Mouse (Mus musculus): ENCODE measurements at regions not wholly inside any gene's neighbourhood (a gene's known extent, or its start where the extent isn't known, plus 50 kb on each side); places are given as distances from the start of the nearest gene placed in this dataset.

DNA sequence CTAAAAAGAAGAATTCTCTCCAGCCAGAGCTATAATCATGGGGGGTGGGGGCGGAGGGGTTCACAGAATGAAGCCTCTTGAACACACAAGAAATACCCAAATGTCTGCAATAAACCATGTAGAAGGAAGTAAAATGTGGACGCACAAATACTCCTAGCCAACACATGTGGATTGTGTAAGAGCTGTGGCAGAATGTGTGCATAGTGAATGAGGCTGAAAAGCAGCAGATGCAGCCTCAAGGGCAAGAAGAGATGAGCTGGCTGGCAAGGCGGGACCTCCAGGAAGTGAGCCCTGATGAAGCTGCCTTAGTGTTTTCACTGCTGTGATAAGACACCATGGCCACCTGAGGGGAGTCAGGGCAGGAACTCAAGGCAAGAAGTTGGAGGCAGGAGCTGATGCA, 53.3 kb upstream of the Arhgap28 start:
- DNase-seq (ENCODE audit: low spot score in 2 of 2): no peak

DNA sequence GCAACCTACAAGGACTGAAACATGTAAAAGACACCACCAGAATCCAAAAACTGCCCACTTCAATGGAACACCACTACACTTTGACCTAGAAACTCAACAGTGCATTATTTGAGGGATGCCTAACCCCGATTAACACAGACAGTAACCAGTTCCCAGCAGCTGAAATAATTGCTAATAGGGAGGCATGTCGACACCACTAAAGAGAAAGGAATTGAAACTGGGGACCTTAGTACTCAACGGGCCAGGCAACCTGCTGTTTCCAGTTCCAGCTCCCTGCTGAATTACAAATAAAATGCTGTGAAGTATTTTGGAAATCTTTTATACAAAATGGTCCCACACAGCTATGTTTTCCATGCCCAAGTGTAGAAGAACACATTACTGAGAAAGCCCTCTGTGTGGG, 56.5 kb upstream of the Arhgap28 start:
- no peak for DNase-seq (ENCODE audit: low spot score in 2 of 2)

DNA sequence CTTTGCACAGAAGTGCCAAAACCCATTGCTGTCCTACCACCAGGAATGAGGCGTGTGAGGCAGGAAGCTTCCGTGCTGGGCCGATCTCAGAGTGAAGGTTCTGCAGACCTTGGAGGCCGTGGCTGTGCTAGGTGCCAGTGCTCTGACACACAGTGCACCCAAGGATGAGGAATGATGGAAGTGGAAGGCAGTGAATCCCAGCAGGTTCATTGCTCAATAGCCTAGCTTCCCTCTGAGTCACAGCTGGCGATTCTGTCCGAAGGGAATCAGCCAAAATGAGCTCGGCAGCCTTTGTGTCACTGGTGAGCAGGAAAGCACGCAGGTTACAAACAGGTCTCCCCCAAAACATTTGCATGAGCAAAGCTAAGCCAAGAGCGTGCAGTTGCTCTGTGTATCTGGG, 61.8 kb upstream of the Arhgap28 start:
- DNase-seq (ENCODE audit: low spot score in 2 of 2): peak; percentile 6 to 9

DNA sequence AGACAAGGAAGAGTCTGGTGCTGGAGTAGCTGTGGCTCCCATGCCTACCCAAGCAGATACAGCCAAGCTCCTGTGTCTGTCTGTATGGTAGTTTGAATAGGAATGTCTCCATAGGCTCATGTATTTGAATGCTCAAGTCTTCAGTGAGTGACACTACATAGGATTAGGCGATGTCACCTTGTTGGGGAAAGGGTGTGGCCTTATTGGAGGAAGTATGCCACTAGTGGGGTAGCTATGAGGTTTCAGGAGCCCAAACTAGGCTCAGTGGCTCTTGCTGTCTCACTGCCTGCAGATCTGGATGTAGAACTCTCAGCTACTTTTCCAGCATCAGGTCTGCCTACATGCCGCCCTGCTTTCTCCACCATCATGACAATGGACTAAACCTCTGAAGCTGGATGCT, 62.3 kb upstream of the Arhgap28 start:
- DNase-seq (ENCODE audit: low spot score in 2 of 2): no peak

DNA sequence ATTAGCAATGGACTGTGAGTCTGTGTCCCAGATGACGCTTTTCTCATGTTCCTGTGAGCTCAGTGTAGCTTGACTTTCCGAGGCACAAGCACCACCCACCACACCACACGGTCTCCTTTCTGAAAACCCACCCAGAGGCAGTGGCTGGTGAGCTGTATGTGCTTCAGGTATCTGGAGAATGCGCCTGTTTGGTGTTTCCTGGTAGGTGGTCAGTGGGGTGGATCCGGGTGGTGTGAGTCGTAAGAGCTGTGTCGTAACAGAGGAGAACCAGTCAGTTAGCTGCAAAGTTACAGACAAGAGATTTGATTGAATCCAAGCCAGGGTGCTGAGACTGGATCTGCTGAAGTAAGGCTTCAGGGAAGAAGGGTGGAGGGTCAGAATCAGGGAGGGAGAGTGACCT, 65.1 kb upstream of the Arhgap28 start:
- DNase-seq (ENCODE audit: low spot score in 2 of 2): no peak

DNA sequence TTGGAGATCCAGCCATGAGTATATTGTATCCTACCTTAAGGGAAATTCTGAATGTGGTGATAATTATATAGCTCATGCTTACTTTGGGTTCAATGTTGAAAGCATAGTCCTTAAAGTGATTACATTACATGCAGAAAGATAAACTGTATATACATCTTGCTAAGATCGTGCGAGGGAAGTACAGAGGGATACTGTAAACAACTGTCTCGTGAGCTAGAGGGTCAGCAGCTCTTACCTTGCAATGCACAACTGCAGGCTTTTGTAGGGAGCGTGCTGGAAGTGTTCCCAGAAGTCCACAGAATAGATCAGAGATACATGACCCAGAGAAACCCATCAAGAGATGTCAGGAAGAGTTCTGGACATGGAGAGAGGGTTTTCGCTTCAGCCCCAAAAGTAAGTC, 65.6 kb upstream of the Arhgap28 start:
- no peak for DNase-seq (ENCODE audit: low spot score in 2 of 2)

DNA sequence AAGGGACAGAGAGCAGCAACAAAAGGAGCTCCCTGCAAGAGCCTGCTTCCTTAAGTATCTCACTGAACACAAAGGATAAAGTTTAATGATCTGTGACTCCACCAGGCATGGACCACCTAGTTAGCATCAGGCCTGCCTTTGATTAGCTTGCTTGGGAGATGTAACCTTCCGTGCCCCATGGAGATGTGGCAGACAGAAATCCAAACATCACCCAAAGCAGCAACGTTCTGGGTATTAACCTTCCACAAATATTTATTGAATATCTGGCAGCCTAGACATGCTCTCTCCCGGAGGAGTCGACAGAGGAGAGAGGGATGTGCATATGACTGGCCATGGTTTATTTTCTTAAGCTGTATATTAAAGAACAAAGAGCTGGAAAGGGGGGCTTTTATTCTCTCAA, 67.6 kb upstream of the Arhgap28 start:
- no peak for DNase-seq (ENCODE audit: low spot score in 2 of 2)

DNA sequence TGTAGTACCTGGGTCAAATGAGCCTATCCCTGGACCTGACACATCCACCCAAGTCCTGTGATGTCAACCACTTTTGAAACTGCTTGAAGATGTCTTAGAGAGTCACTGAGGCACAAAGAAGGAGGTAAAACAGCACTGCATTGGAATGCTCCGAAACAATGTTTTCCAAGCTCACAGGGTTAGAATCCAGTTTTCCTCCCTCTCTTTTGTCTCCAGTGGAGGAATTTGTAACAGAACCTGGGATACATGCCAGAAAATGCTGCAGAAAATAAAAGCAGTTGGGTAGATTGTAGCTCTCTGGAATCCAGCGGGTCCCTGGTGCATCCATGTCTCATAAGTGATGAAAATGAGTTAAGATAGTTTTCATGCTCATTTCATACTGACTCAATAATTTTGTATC, 71.8 kb upstream of the Arhgap28 start:
- DNase-seq (ENCODE audit: low spot score in 2 of 2): no peak

DNA sequence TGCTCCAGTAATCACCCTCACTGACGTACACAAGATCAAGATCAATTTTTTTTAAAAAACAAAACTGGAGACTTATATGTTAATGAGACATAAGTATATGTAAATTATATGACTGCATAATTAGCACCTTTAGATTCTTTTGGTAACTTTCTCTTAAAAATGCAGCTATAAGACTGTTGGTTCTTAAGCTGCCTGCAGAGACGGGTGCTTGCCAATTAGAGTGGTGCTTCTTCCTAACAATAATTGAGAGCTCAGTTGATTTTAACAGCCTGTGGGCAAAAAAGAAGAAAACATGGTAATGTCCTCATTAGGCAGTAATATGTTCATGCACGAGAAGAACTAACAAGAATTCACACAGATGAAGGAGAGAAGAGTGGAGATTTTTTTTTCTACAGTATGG, 74.8 kb upstream of the Arhgap28 start:
- DNase-seq (ENCODE audit: low spot score in 2 of 2): no peak

DNA sequence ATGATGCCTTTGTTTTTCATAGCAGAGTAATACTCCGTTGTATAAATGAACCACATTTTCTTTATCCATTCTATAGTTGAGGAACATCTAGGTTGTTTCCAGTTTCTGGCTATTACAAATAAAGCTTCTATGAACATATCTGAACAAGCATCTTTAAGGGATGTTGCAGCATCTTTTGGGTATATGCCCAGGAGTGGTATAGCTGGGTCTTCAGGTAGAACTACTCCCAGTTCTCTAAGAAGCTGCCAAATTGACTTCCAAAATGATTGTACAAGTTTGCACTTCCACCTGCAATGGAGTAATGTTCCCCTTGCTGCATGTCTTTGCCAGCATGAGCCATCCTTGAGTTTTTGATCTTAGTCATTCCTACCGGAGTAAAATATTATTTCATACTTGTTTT, 80.5 kb upstream of the Arhgap28 start:
- DNase-seq (ENCODE audit: low spot score in 2 of 2): no peak

DNA sequence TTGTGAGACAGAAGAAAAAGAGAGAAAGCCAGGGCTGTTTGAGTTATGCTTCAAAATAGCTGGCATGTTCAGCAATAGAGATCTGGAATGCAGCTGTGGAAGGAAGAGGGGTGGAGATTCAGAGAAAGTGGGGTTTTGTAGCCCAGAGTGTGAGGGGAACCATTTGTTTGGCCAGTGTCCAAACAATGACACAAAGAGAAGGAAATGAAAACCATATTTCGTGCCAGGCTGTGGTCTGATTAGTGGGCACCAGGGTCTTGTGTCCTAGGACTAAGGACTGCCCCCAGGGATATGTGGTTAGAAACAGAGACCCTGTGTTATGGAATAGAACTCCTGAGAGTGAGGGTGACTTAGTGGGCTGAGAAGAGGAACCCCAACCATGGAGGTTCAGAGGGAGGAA, 83.2 kb upstream of the Arhgap28 start:
- no peak for DNase-seq (ENCODE audit: low spot score in 2 of 2)

DNA sequence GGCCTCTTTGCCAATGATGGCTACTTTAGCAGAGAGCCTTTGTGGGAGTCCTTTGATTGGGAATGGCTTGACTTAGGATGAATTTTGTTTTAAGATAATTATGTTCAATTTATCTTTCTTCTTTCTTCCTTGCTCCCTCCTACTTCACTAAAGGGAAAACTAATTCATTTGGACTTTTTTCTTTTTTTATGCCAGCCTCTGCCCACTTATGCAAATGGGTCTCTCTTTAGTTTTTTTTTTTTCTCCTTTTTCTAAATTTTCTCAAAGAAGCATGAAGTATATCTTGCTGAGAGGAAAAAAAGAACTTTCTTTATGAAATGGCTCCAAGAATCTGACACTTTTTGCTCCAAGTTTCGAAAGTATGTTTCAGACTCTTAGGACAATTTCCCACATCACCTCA, 85.3 kb upstream of the Arhgap28 start:
- DNase-seq (ENCODE audit: low spot score in 2 of 2): no peak

DNA sequence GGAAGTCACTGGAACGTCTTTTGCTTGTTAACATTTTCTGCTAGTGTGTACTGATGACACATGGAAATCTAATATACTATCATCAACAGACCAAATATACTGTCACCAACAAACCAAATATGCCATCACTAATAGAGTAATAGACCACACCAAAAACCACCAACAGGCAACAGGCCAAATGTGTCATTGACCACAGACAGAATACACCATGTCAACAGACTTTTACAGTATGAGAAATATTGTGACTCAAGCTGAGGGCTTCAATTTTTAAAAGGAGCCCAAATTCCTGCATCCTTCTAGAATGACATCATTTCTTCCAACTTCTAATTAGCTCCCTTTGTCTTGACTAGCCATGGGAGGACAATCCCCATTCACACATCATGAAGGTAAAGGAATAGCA, 85.9 kb upstream of the Arhgap28 start:
- no peak for DNase-seq (ENCODE audit: low spot score in 2 of 2)

DNA sequence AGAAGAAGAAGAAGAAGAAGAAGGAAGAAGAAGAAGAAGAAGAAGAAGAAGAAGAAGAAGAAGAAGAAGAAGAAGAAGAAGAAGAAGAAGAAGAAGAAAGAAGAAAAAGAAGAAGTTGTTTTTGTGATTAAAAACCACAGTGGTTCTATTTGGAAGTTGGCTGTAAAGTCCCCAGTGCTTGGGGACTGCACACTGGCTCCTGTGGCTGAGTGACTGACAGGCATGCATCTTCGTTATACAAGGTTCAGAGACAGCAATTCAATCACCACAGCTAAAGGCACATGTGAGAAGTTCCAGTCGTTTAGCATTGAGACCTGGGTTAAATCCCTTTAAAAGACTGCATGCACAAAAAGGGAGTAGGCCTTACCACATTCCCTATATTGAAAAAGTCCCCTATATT, 93.1 kb upstream of the Arhgap28 start:
- DNase-seq (ENCODE audit: low spot score in 2 of 2): no peak

DNA sequence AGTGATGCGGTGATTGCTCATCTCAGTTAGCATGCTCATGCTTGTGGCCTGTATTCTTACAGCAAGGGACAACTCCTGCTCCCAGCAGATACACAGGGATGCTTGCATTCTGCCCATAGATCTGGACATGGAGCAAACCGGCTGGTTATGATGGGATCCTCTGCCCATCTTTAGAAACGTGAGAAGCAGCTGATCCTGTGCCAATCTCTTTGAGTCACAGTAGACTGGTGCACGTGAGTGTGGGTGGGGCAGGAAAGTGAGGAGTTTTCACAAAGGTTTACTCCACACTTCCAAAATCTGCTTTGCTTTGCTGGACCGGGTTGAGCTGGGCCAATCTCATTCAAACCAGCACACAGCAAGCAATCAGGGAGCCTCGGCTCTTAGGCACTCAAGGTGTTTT, 93.5 kb upstream of the Arhgap28 start:
- no peak for DNase-seq (ENCODE audit: low spot score in 2 of 2)

DNA sequence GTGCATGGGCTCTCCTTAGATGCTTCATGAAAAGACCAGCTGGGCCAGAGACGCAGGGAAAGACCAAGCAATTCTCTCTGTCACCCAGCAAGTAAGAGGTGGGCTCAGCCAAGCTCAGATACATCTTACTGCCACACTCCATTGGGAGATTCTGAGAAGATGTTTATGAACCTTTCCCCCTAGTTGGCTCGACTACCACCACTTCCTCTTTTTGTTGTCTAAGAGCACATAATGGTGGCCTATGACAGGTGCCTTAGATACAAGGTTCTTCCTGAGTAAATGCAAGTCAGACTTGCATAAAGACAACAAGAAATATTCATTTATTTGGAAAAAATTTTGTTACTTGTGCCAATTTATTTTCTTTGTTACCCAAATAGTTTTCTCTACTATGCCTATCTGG, 96.2 kb upstream of the Arhgap28 start:
- DNase-seq (ENCODE audit: low spot score in 2 of 2): no peak

DNA sequence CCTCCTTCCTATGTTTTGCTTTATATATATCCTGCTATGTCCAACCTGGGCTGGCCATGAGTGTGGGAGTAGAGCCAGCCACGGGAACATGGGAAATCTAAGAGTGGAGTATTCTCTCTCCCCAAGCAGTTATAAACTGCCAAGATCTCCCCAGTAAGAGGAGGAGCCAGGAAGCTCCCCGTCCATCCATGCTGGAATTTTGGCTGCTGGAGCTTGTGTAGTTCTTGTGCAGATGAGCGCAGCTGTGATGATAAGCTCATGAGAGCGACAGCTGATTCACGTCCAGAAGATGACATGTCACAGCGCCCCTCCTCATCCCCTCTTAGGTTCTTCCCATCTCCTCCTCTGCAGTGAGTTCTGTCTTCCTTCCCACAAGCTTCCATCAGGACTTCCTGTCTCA, 99.4 kb upstream of the Arhgap28 start:
- DNase-seq (ENCODE audit: low spot score in 2 of 2): peak in 1 of 2 experiments; percentile 2

DNA sequence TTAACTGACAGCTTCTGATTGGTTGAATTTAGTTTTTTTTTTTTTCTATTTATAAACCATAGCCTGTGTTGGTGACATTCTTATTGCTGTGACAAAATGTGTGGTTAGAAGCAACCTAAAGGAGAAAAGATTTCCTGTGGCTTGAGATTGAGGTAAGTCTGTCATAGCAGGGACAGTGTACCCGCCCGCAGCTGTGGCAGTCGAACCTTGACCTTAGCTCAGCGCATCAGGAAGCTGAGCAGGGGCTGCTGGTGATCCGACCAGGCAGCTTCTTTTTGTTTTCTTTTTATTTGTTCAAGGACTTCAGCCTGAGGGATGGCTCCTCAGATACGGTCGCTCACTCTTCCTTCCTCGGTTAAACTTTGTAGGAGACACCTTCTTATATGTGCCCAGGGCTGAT, 102.4 kb upstream of the Arhgap28 start:
- no peak for DNase-seq (ENCODE audit: low spot score in 2 of 2)

DNA sequence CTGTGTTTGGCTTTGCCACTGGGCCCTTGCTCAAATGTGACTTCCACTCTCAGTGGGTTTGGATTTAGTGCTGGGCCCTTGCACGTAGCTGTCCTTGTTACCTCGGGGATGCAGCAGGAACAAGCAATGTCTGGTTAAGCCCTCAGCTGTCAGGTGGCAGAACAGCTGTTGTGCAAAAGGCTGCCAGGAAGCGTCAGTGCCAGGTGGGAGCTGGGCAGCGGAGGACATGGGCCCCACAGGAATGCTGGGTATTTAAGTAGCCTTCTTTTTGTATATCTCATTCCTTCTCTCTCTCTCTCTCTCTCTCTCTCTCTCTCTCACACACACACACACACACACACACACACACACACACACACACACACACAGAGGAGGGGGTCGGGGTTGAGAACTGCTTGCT, 104.0 kb upstream of the Arhgap28 start:
- DNase-seq (ENCODE audit: low spot score in 2 of 2): no peak

DNA sequence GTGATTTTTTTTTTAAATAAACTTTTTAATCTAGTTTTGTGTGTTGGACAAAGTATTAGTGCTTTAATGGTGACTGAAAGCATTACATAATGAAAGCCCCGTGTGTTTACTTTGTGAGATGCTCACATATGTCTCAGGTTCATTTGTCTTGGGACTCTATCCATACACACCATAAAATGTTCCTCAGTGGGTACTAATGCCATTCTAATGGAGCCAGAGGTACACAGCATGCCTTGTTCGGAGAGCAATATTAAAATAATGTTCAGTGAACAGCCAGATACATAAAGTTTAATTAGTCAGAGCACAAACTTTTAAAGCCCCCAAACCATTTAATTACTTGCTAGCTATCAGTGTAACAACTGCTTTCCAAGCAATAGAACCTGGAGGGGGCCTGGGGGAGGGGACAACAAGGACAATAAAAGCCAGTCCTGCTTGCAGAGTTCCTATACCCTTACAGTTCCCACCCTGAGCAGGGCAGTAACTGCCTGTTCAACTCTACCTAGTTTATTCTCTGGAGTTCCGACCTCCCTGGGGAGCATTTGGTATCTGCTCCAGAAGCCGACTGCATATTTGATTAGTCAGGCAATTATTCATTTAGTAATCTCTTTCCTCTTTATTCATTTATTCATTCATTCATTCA, 108.0 kb upstream of the Arhgap28 start:
- DNase-seq (ENCODE audit: low spot score in 2 of 2): no peak

DNA sequence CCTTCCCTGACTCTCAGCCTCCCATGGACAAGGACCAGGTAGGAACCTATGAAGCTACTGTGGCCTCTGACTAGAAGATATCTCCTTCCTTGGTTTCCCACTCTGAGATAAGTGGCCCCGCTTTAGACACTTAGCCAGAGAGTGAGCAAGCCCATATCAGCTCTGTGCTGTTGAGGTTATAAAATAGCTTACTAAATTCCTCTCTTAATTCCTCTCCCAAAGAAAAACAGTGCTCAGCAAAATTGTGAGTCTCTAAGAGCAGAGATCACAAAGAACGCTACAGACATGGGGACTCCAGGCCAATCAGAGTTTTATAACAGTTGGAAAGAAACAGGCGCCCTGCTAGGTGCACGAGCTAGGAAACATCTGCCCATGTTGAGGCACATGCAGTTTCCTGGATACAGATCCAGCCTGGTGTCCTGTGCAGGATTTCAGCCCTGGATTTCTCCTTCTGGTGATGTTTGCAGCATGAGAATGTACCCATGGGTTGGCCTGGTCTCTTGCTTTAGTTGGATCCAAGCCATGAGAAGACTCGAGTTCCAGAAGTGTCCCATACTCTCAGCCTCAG, 108.9 kb upstream of the Arhgap28 start:
- DNase-seq (ENCODE audit: low spot score in 2 of 2): no peak

DNA sequence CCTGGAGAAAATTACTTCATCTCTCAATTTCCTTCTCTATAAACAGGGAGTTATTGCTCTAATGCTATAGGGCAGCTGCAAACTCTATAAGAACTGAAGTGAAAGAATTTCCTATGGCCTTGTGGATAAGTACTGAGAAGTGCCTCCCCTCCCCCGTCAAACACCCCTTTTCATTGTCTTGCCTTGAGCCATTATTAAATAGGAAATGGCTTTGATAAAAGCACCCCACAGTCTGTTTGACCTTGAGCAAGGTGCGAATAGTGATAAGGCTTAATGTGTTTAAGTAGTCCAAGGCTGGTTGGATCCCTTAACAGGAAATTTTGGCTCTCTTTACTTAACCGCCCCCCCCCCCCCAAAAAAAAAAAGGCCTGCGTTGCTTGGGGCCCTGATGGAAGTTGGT, 111.7 kb upstream of the Arhgap28 start:
- no peak for DNase-seq (ENCODE audit: low spot score in 2 of 2)

DNA sequence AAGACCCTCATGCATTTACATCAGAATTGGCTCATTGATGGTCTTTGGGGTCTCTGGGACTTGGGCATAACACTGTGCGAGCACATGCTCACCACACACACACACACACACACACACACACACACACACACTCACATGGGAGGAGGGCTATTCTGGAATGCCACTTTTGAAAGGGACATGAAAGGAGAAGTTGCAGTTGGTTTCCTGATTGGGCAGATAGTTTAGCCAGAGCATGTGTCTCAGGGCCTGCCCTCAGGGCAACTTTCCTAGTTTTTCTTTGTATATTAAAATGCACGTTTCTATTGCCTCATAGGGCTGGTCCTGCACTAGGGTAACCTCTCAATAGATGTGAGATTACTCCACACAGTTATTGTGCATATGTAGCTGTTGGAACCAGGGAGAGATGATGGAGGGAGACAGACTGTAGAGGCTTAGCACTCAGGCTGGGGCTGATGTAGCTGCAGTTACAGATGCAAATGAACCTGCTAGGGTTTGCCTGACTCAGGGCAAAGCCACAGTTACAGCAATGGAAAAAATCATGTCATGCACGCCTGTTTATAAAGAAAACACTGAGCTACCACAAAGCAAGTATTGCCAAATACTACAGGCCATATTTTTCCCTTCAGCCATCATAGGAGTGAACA, 115.3 kb upstream of the Arhgap28 start:
- no peak for DNase-seq (ENCODE audit: low spot score in 2 of 2)

DNA sequence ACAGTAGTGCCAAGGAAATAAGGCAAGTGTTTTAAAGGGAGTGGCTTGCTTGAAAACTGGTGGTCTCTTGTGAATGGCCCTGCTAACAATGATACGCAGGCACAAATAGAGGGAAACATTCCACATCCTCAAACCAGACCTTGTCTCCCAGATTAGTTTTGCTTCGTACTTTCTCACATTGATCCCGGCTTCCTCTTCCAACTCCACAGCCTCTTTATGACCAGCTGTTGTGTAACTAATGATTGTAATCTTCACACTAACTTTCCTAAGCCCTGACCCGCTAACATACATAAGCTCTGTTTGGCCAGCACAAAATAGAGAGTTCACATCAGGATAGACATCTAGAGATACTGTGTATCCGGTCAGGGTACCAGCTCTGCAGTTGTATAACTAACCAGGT, 116.3 kb upstream of the Arhgap28 start:
- no peak for DNase-seq (ENCODE audit: low spot score in 2 of 2)
